In the genomic region with DNA sequence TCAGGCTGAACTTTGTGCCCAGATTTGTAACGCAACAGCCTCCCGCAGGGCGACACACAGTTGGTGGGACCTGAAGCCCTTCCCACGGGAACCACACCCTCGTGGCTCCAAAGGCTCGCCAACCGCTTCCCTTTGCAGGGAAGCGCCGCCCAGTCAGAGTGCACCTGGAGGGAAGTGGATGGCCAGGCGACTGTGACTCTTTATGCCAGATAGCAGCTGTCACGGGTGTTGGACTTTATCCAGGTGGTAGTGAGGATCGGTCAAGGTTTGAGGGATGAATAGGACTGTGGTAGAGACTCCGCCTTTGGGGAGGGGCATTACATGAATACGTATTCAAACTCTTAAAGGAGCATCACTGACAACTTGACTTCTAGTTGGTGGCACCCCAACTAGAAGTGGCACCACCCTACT, we compare ENCODE assay signal across 8 mouse cellular contexts. TPM values are rescaled to one million over a fixed set of nuclear protein-coding genes. Genes with fewer than 3 reads are reported as not detected.
DNase-seq lines count a peak whose midpoint lies in the region; ATAC-seq and TF ChIP-seq lines count a peak whose summit lies in the region.

No protein-coding gene starts in this region.

- peak overlapping the region; percentile 21 for H3K9ac ChIP-seq in MEL (ENCODE audit: control insufficient read depth, low read depth, low read length, poor library complexity, severe bottlenecking)

- no peak overlapping the region for H3K27ac ChIP-seq in MEL (ENCODE audit: control insufficient read depth, low read depth, low read length)
- no peak overlapping the region for H3K27ac ChIP-seq in cortical plate, adult 2 months (ENCODE audit: insufficient read depth, low read length)

- intact Hi-C loops in heart, postnatal 10 days (cut with DNase I): no loop called here

- TF ChIP-seq POLR2A in MEL (IDR thresholded peaks at IDR 0.05; ENCODE audit: control insufficient read depth in 1 of 2, insufficient read depth in 1 of 2, low read depth in 1 of 2, low read length in 2 of 2, poor library complexity in 1 of 2): no peak
- TF ChIP-seq POLR2A in cortical plate, adult 2 months (IDR thresholded peaks at IDR 0.05; ENCODE audit: extremely low read depth, insufficient read depth, low read length): no peak

- H3K9me3 ChIP-seq in MEL (replicated peaks; ENCODE audit: insufficient read depth, low read length): no peaks in the 10 kb centered on the region

- no peak for TF ChIP-seq CTCF in MEL (IDR thresholded peaks at IDR 0.05 in 2 of 3, conservative IDR thresholded peaks at IDR 0.05 in 1 of 3; ENCODE audit: control insufficient read depth in 1 of 3, insufficient read depth in 1 of 3, low read depth in 2 of 3, low read length in 3 of 3, poor library complexity in 1 of 3, severe bottlenecking in 1 of 3)
- TF ChIP-seq CTCF in cortical plate, adult 2 months (IDR thresholded peaks at IDR 0.05; ENCODE audit: extremely low read depth, insufficient read depth, low read length): no peak

- H3K27me3 ChIP-seq in MEL (ENCODE audit: control insufficient read depth in 1 of 2, insufficient read depth in 2 of 2, low read length in 2 of 2): peaks cover 0 to 2% of the 10 kb centered on the region in 2 experiments; a peak in 3 of 4 replicates

- no peak for TF ChIP-seq EP300 in MEL (IDR thresholded peaks at IDR 0.05; ENCODE audit: low read depth in 1 of 2, low read length in 2 of 2)

- peaks cover 2 to 3% of the 10 kb centered on the region in 2 experiments; a peak in 2 of 4 replicates for H3K36me3 ChIP-seq in MEL (ENCODE audit: control insufficient read depth in 1 of 2, insufficient read depth in 2 of 2, low read length in 2 of 2)

- ATAC-seq in CD4-positive, CD25-positive, alpha-beta regulatory T cell, adult 4 months: no peak

- no peak for TF ChIP-seq RAD21 in MEL (IDR thresholded peaks at IDR 0.05; ENCODE audit: low read depth, low read length)

- peaks cover 4% of the 10 kb centered on the region; the same call in 1 of the 2 replicates for H3K79me2 ChIP-seq in MEL (ENCODE audit: control insufficient read depth, insufficient read depth, low read length, poor library complexity)

- peak overlapping the region; percentile 80 to 98 for H3K4me3 ChIP-seq in MEL (ENCODE audit: control insufficient read depth in 1 of 2, insufficient read depth in 1 of 2, low read depth in 2 of 2, low read length in 2 of 2)
- peak overlapping the region; percentile 83 for H3K4me3 ChIP-seq in cortical plate, adult 2 months (ENCODE audit: insufficient read depth, low read length)

- H3K4me1 ChIP-seq in MEL (ENCODE audit: control insufficient read depth in 1 of 2, insufficient read depth in 2 of 2, low read length in 2 of 2): peaks cover 0 to 9% of the 10 kb centered on the region in 2 experiments; a peak in 1 of 4 replicates
- no peaks in the 10 kb centered on the region for H3K4me1 ChIP-seq in cortical plate, adult 2 months (ENCODE audit: control insufficient read depth, insufficient read depth, low read length)

- DNase-seq in CD4-positive, CD25-positive, alpha-beta regulatory T cell, adult 2 months (ENCODE audit: low read depth, low spot score): peak; percentile 52
- peak; percentile 71 for DNase-seq in MEL (ENCODE audit: low read depth, low spot score)
- peak; percentile 45 to 58 for DNase-seq in heart, postnatal 10 days
- DNase-seq in kidney, postnatal 4 days: peak; percentile 54 to 67
- peak; percentile 59 to 65 for DNase-seq in lung, postnatal 4 days
- DNase-seq in yolk sac, embryonic 10.5 days (ENCODE audit: low spot score): peak; percentile 84

TF ChIP-seq in MEL, 35 proteins besides CTCF, POLR2A, EP300 and RAD21:
- peak; percentile 43; the same call in 1 of the 2 replicates for TF ChIP-seq SIN3A (IDR thresholded peaks at IDR 0.05; ENCODE audit: low read length)
- TF ChIP-seq MEF2A (IDR thresholded peaks at IDR 0.05; ENCODE audit: extremely low read depth, insufficient replicate concordance, low read depth, low read length, poor library complexity, severe bottlenecking): no peak
- no peak for TF ChIP-seq POLR2AphosphoS5 (IDR thresholded peaks at IDR 0.05; ENCODE audit: borderline replicate concordance, low read depth, low read length)
- no peak for TF ChIP-seq NELFE (IDR thresholded peaks at IDR 0.05; ENCODE audit: low read depth, low read length)
- no peak for TF ChIP-seq ZC3H11A (IDR thresholded peaks at IDR 0.05; ENCODE audit: low read depth, low read length)
- TF ChIP-seq KAT2A (conservative IDR thresholded peaks at IDR 0.05; ENCODE audit: low read depth, low read length): no peak

RNA-seq across cellular contexts. Expression of gene Leng9, which starts 0.6 kb away (rescaled TPM):
- polyA plus RNA-seq in CD4-positive, CD25-positive, alpha-beta regulatory T cell, adult 4 months (2017; shearing (Covaris generic)): 10 to 100 TPM in 1 of 2 experiments, 1 to 10 TPM in 1; 7.5 to 12.3 TPM
- 1.0 and 1.5 TPM in 2 replicates for total RNA-seq in MEL (2012; rRNA removed)
- 1 to 10 TPM in 1 of 2 experiments, not detected in 1; 1.7 TPM for polyA plus RNA-seq in MEL (2012; ENCODE audit: insufficient read depth in 1 of 2, insufficient read length in 2 of 2, low read depth in 1 of 2, low replicate concordance in 2 of 2, missing spikeins in 1 of 2)
- 8.4 and 8.5 TPM in 2 replicates for polyA plus RNA-seq in cortical plate, adult 2 months (2012; rRNA removed)
- 1 to 10 TPM; 2.8 to 3.2 TPM for total RNA-seq in heart, postnatal 10 days (2021)

RNA-seq across cellular contexts. Expression of gene Cdc42ep5, which starts 13.8 kb away (rescaled TPM):
- not detected for polyA plus RNA-seq in CD4-positive, CD25-positive, alpha-beta regulatory T cell, adult 4 months (2017; shearing (Covaris generic))
- total RNA-seq in MEL (2012; rRNA removed): not detected in 2 replicates
- under 1 TPM in 1 of 2 experiments, not detected in 1; 0.24 TPM for polyA plus RNA-seq in MEL (2012; ENCODE audit: insufficient read depth in 1 of 2, insufficient read length in 2 of 2, low read depth in 1 of 2, low replicate concordance in 2 of 2, missing spikeins in 1 of 2)
- polyA plus RNA-seq in cortical plate, adult 2 months (2012; rRNA removed): 3.7 and 4.8 TPM in 2 replicates
- 10 to 100 TPM; 11.6 to 12.3 TPM for total RNA-seq in heart, postnatal 10 days (2021)

RNA-seq across cellular contexts. Expression of gene Leng8, which starts 14.0 kb away (rescaled TPM):
- 10 to 100 TPM; 23.4 to 27.4 TPM for polyA plus RNA-seq in CD4-positive, CD25-positive, alpha-beta regulatory T cell, adult 4 months (2017; shearing (Covaris generic))
- 28.2 and 29.6 TPM in 2 replicates for total RNA-seq in MEL (2012; rRNA removed)
- 10 to 100 TPM in 1 of 2 experiments, not detected in 1; 89.9 TPM for polyA plus RNA-seq in MEL (2012; ENCODE audit: insufficient read depth in 1 of 2, insufficient read length in 2 of 2, low read depth in 1 of 2, low replicate concordance in 2 of 2, missing spikeins in 1 of 2)
- polyA plus RNA-seq in cortical plate, adult 2 months (2012; rRNA removed): 481 and 484 TPM in 2 replicates
- total RNA-seq in heart, postnatal 10 days (2021): 10 to 100 TPM; 57.3 to 57.9 TPM

RNA-seq across cellular contexts. Expression of gene Ttyh1, which starts 31.6 kb away (rescaled TPM):
- under 1 TPM; 0.60 to 0.69 TPM for polyA plus RNA-seq in CD4-positive, CD25-positive, alpha-beta regulatory T cell, adult 4 months (2017; shearing (Covaris generic))
- 0.15 and 0.20 TPM in 2 replicates for total RNA-seq in MEL (2012; rRNA removed)
- polyA plus RNA-seq in MEL (2012; ENCODE audit: insufficient read depth in 1 of 2, insufficient read length in 2 of 2, low read depth in 1 of 2, low replicate concordance in 2 of 2, missing spikeins in 1 of 2): under 1 TPM in 1 of 2 experiments, not detected in 1; 0.26 TPM
- 817 and 841 TPM in 2 replicates for polyA plus RNA-seq in cortical plate, adult 2 months (2012; rRNA removed)
- total RNA-seq in heart, postnatal 10 days (2021): 1 to 10 TPM; 1.4 to 2.3 TPM
